Mouse (Mus musculus): Measurements from ENCODE around the gene Nox3. TPM values are rescaled to one million over a fixed set of nuclear protein-coding genes. Genes with fewer than 3 reads are reported as not detected.
A peak's percentile ranks its signal among the peaks of the same experiment; 100 is the strongest.

Gene Nox3
- total RNA-seq, 1 experiment: not detected

DNA sequence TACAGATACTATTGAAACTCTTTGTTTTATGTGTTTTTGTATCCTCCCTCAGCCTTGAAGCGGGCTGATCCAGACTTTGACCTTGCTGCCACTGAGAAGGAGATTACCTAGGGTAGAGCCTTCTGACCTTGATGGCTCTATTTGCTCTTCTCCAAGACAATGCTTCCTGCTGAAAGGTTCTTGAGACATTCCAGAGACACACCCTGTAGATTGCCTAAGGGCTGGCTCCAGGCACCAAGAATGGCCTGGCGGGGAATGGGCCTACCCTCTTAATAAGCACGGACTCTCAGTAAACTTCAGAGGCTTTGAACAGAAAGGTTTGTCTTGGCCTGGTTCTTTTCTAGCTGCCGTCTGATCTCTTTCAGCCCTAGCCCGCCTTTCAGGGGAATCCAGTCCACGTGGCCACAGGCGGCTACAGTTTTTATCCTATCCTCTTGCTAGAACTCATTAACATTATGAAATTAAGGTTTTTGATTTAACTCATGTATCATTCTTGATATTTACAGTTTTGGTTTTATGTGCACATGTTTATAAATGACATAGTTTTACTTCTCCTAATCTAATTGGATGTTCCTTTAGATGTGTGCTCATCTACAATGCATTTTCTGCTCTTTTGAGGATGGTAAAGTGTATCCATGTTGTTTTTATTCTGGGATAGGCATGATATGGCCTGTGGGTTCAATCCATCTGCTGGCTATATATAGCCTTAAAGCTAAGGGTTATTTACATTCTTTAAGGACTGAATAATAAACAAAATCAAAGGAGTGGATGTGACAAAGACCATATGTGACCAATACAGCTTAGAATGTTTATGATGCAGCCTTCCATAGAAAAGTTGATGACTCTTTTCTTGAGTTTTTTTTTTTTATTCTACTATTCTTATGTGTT is 79.5 kb downstream of the Nox3 start:
- DNase-seq (ENCODE audit: low read depth, low spot score): peak; percentile 41
- TF ChIP-seq ZC3H11A (IDR thresholded peaks at IDR 0.05; ENCODE audit: borderline replicate concordance, low read depth, low read length) (no peak), CHD2 (IDR thresholded peaks at IDR 0.05; ENCODE audit: low read depth, low read length) (peak; percentile 54; the same call in 1 of the 2 replicates)
- H3K9me3 ChIP-seq (ENCODE audit: control insufficient read depth, insufficient read depth, low read depth, low read length): no peaks in the 10 kb centered on the region
- peaks cover 0 to 16% of the 10 kb centered on the region in 2 experiments; a peak in 3 of 4 replicates for H3K4me1 ChIP-seq (ENCODE audit: control insufficient read depth in 2 of 2, insufficient read depth in 2 of 2, low read length in 2 of 2, poor library complexity in 1 of 2)
- H3K4me3 ChIP-seq (ENCODE audit: insufficient read depth in 1 of 2, low read depth in 1 of 2, low read length in 2 of 2, poor library complexity in 1 of 2, severe bottlenecking in 1 of 2): peak overlapping the region in 1 of 2 experiments; percentile 3; a peak in 1 of 4 replicates
- no peak overlapping the region for H3K9ac ChIP-seq (ENCODE audit: insufficient read depth, low read depth, low read length, poor library complexity, severe bottlenecking)
- no peaks in the 10 kb centered on the region for H3K36me3 ChIP-seq (ENCODE audit: control insufficient read depth, insufficient read depth, low read length, poor library complexity, severe bottlenecking)
- H3K27ac ChIP-seq (ENCODE audit: insufficient read depth, low read depth, low read length, poor library complexity, severe bottlenecking): no peak overlapping the region
- in situ Hi-C loops (cut with MboI; ENCODE audit: low sequenced_read_pairs in 2 of 2, unreplicated experiment in 2 of 2): no loop called here

DNA sequence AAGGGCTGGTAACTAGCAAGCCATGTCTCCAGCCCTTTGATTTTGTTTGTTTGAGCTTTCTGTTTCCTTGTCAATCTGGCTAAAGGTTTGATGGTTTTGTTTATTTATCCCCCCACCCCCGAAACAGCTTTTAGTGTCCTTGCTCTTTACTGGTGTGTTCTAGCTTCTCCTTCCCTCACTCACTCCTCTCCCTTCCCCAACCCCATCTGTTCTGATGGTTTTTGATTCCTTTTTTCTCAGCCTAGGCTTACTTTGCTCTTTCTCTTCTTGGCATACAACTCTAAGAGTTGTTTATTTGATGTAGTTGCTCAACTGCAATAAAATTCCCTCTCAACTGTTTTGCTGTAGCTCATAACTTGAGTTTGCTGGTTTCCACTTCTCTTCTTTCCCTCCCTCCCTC is 80.5 kb downstream of the Nox3 start:
- TF ChIP-seq ZC3H11A (IDR thresholded peaks at IDR 0.05; ENCODE audit: borderline replicate concordance, low read depth, low read length): no peak
- TF ChIP-seq CHD2 (IDR thresholded peaks at IDR 0.05; ENCODE audit: low read depth, low read length): no peak
- no peak for TF ChIP-seq MAFK (IDR thresholded peaks at IDR 0.05; ENCODE audit: insufficient read depth, low read depth, low read length)
- no peak for TF ChIP-seq ZNF384 (IDR thresholded peaks at IDR 0.05; ENCODE audit: low read depth, low read length)
- no peak for TF ChIP-seq HCFC1 (IDR thresholded peaks at IDR 0.05; ENCODE audit: borderline replicate concordance, insufficient read depth, low read length)
- no peaks in the 10 kb centered on the region for H3K36me3 ChIP-seq (ENCODE audit: control insufficient read depth, insufficient read depth, low read length, poor library complexity, severe bottlenecking)
- no peak overlapping the region for H3K27ac ChIP-seq (ENCODE audit: insufficient read depth, low read depth, low read length, poor library complexity, severe bottlenecking)
- in situ Hi-C loops (cut with MboI; ENCODE audit: low sequenced_read_pairs in 2 of 2, unreplicated experiment in 2 of 2): no loop called here
- H3K9ac ChIP-seq (ENCODE audit: insufficient read depth, low read depth, low read length, poor library complexity, severe bottlenecking): no peak overlapping the region
- peaks cover 0 to 16% of the 10 kb centered on the region in 2 experiments; a peak in 3 of 4 replicates for H3K4me1 ChIP-seq (ENCODE audit: control insufficient read depth in 2 of 2, insufficient read depth in 2 of 2, low read length in 2 of 2, poor library complexity in 1 of 2)
- H3K9me3 ChIP-seq (ENCODE audit: control insufficient read depth, insufficient read depth, low read depth, low read length): no peaks in the 10 kb centered on the region
- no peak overlapping the region for H3K4me3 ChIP-seq (ENCODE audit: insufficient read depth in 1 of 2, low read depth in 1 of 2, low read length in 2 of 2, poor library complexity in 1 of 2, severe bottlenecking in 1 of 2)
- DNase-seq (ENCODE audit: low read depth, low spot score): no peak

DNA sequence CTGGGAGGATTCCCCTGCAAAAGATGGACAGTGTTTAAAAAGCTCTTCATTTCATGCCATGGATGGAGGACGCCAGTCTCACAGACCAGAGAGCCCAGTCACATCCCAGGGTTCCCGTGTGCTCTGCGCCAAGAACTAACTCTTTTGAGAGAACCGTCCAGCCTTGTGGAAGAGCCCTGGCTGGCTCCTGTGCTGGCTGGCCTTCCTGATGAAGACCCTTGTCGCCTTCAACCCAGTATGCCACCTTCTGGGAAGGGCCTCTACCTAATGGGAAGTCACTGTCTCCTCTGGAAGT is 84.3 kb downstream of the Nox3 start:
- TF ChIP-seq ZC3H11A (IDR thresholded peaks at IDR 0.05; ENCODE audit: borderline replicate concordance, low read depth, low read length) (no peak), CHD2 (IDR thresholded peaks at IDR 0.05; ENCODE audit: low read depth, low read length) (no peak), MAFK (IDR thresholded peaks at IDR 0.05; ENCODE audit: insufficient read depth, low read depth, low read length) (no peak), HCFC1 (IDR thresholded peaks at IDR 0.05; ENCODE audit: borderline replicate concordance, insufficient read depth, low read length) (no peak), ZNF384 (IDR thresholded peaks at IDR 0.05; ENCODE audit: low read depth, low read length) (no peak)
- Histone ChIP-seq H3K4me3 (ENCODE audit: insufficient read depth in 1 of 2, low read depth in 1 of 2, low read length in 2 of 2, poor library complexity in 1 of 2, severe bottlenecking in 1 of 2) (no peak overlapping the region), H3K27ac (ENCODE audit: insufficient read depth, low read depth, low read length, poor library complexity, severe bottlenecking) (no peak overlapping the region), H3K4me1 (ENCODE audit: control insufficient read depth in 2 of 2, insufficient read depth in 2 of 2, low read length in 2 of 2, poor library complexity in 1 of 2) (peaks cover 0 to 11% of the 10 kb centered on the region in 2 experiments; a peak in 3 of 4 replicates), H3K9ac (ENCODE audit: insufficient read depth, low read depth, low read length, poor library complexity, severe bottlenecking) (no peak overlapping the region), H3K36me3 (ENCODE audit: control insufficient read depth, insufficient read depth, low read length, poor library complexity, severe bottlenecking) (no peaks in the 10 kb centered on the region), H3K9me3 (ENCODE audit: control insufficient read depth, insufficient read depth, low read depth, low read length) (no peaks in the 10 kb centered on the region)
- in situ Hi-C loops (cut with MboI; ENCODE audit: low sequenced_read_pairs in 2 of 2, unreplicated experiment in 2 of 2): no loop called here
- DNase-seq (ENCODE audit: low read depth, low spot score): no peak

DNA sequence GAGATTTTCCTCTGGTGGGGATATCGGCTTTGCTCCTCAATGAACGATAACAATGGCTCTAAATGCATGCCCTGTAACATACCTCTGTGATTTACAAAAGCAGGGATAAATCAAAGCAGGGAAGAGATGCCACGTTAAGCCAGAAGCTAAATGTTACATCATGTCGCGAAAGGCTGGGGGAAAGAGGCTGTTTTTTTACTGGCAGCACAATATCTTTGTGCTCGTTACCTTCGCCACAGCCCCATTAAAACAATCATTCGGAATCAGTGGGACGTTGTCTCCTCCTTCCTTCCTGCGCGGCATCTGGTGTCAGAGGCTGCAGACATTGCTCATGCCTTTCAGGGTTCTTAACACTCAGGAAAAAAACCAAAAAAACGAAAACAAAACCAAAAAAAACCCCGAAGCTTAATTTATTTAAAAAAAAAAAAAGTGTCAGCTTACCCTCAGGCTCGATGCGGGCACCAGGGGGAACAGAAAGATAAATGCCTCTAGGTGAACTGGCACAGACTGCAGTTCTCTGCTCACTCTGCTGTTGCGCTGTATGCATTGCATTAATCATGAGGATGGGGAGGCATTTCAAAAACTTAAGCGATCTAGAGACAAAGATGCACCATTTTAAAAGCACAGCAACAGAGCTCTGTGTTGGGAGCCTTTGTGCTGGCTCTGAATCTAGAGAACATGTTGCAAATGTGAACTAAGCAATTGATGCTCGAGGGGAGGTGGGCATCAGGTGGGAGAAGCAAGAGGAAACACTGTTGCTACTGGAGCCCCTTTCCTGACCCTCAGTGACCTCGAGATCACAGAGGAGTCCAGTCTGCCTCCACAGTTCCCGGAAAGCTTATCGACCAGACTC is 84.9 kb downstream of the Nox3 start:
- peaks cover 0 to 9% of the 10 kb centered on the region in 2 experiments; a peak in 3 of 4 replicates for H3K4me1 ChIP-seq (ENCODE audit: control insufficient read depth in 2 of 2, insufficient read depth in 2 of 2, low read length in 2 of 2, poor library complexity in 1 of 2)
- in situ Hi-C loops (cut with MboI; ENCODE audit: low sequenced_read_pairs in 2 of 2, unreplicated experiment in 2 of 2): no loop called here
- H3K9me3 ChIP-seq (ENCODE audit: control insufficient read depth, insufficient read depth, low read depth, low read length): no peaks in the 10 kb centered on the region
- DNase-seq (ENCODE audit: low read depth, low spot score): no peak
- no peak overlapping the region for H3K4me3 ChIP-seq (ENCODE audit: insufficient read depth in 1 of 2, low read depth in 1 of 2, low read length in 2 of 2, poor library complexity in 1 of 2, severe bottlenecking in 1 of 2)
- H3K9ac ChIP-seq (ENCODE audit: insufficient read depth, low read depth, low read length, poor library complexity, severe bottlenecking): no peak overlapping the region
- no peak overlapping the region for H3K27ac ChIP-seq (ENCODE audit: insufficient read depth, low read depth, low read length, poor library complexity, severe bottlenecking)
- H3K36me3 ChIP-seq (ENCODE audit: control insufficient read depth, insufficient read depth, low read length, poor library complexity, severe bottlenecking): no peaks in the 10 kb centered on the region
- no peak for TF ChIP-seq CHD2 (IDR thresholded peaks at IDR 0.05; ENCODE audit: low read depth, low read length)
- TF ChIP-seq HCFC1 (IDR thresholded peaks at IDR 0.05; ENCODE audit: borderline replicate concordance, insufficient read depth, low read length): no peak
- no peak for TF ChIP-seq ZNF384 (IDR thresholded peaks at IDR 0.05; ENCODE audit: low read depth, low read length)
- TF ChIP-seq ZC3H11A (IDR thresholded peaks at IDR 0.05; ENCODE audit: borderline replicate concordance, low read depth, low read length): no peak
- TF ChIP-seq MAFK (IDR thresholded peaks at IDR 0.05; ENCODE audit: insufficient read depth, low read depth, low read length): no peak
